Mouse (Mus musculus): ENCODE data around the gene Zp1. TPM values are rescaled to one million over a fixed set of nuclear protein-coding genes. Genes with fewer than 3 reads are reported as not detected.

The Zp1 gene
- polyA plus RNA-seq (2012; rRNA removed) = 0.06 TPM in 1 of 2 replicates, not detected in the other

- DNase-seq (ENCODE audit: extremely low spot score in 1 of 2, low spot score in 1 of 2) = no peak
Observed at GRCm38 (mm10) chr19:10920532-10920931, at the start of gene Zp1. Gene Zp1 (minus strand): TSS chr19:10920632.

DNA sequence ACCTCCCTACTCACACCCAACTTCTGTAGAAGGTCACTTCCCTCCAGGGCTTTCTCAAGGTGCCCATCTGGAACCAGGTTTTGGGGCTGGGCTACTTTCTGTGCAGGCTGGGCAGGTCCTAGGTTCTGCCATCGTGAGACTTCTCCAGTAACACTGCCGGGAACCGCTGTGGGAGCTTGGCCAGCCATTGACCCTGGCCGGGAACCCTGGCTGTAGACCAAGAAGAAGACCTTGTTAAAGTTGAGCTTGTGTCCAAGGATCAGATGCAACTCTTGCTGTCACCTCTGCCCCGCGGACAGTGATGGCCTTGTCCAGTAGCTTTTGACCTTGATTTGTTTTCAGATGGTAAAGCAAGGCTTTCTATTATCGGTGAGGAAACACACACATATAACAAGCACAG is 48.1 kb upstream of the Zp1 start:
- no peak for DNase-seq (ENCODE audit: extremely low spot score in 1 of 2, low spot score in 1 of 2)

- no peak for DNase-seq (ENCODE audit: extremely low spot score in 1 of 2, low spot score in 1 of 2)
Observed at GRCm38 (mm10) chr19:10965721-10966120, 45.3 kb upstream of the Zp1 start.

GRCm38 (mm10) chr19:10959978-10960346 is 39.5 kb upstream of the Zp1 start:
- DNase-seq (ENCODE audit: extremely low spot score in 1 of 2, low spot score in 1 of 2) = no peak

- peak in 1 of 2 experiments; percentile 88 for DNase-seq (ENCODE audit: extremely low spot score in 1 of 2, low spot score in 1 of 2)
Observed at GRCm38 (mm10) chr19:10959085-10959977, 38.9 kb upstream of the Zp1 start.

GRCm38 (mm10) chr19:10952021-10952939 is 31.8 kb upstream of the Zp1 start:
- DNase-seq (ENCODE audit: extremely low spot score in 1 of 2, low spot score in 1 of 2) = peak in 1 of 2 experiments; percentile 58

DNA sequence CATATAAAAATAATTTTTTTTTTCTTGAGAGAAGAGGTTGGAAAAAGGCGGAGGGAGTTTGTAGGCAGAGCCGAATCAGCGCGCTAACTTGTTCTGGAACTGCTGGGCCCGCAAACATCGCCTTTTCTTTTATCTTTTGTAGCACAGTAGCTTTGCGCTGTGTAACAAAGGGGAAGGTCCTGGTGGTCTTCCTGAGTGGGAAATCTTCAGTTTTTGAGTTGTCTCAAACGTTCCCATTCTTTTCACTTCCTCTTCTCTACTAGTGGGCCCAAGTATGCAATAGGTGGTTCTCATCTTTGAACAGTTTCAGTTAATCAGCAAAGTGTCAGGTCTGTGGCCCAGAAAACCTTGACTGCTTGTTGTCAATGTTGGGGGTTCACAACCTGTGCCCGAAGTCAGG is 29.1 kb upstream of the Zp1 start:
- no peak for DNase-seq (ENCODE audit: extremely low spot score in 1 of 2, low spot score in 1 of 2)

GRCm38 (mm10) chr19:10949112-10949511 is 28.7 kb upstream of the Zp1 start, which contains the start of gene Ccdc86:
Gene Ccdc86 (minus strand): TSS chr19:10949266.
- peak; percentile 96 to 98 for DNase-seq (ENCODE audit: extremely low spot score in 1 of 2, low spot score in 1 of 2)

DNA sequence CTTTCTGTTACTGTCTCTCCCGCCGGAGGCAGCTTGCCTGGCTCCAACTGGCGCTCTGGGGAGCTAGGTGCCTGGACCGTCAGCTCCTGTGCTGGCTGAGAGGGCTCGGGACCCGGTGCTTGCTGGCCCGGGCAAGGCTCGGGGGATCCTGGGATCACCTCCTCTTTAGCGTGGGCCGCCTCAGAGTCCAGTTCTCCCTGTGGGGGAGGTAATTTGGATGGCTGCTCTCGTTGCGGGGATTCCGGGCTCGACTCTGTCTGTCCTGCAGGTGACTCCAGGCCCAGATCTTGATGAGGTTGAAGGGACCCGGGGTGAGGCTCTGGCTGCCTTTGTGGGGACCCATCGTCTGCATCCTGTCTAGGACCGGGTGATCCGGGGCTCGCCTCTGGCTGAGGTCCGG is 28.0 kb upstream of the Zp1 start:
- DNase-seq (ENCODE audit: extremely low spot score in 1 of 2, low spot score in 1 of 2) = peak in 1 of 2 experiments; percentile 12

- no peak for DNase-seq (ENCODE audit: extremely low spot score in 1 of 2, low spot score in 1 of 2)
Observed at GRCm38 (mm10) chr19:10947219-10947618, 26.8 kb upstream of the Zp1 start.

DNA sequence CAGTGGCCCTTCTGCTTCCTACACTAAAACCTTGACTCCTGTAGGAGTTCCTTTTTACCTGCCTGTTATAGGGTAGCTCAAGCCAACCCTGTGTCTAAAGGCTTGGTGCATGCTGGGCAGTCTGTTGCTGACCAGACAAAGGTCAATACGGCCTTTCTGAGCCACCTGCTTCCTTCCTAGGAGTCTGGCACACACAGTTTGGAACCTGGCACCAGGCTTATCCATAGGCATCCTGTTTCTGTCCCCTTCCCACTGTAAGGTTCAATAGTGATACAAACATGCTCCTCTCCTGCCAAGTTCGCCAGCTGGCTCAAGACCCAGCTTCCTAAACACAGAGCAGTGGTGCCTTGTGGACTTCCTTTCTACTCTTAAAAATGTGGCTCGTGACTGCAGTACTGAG is 26.1 kb upstream of the Zp1 start:
- no peak for DNase-seq (ENCODE audit: extremely low spot score in 1 of 2, low spot score in 1 of 2)

DNA sequence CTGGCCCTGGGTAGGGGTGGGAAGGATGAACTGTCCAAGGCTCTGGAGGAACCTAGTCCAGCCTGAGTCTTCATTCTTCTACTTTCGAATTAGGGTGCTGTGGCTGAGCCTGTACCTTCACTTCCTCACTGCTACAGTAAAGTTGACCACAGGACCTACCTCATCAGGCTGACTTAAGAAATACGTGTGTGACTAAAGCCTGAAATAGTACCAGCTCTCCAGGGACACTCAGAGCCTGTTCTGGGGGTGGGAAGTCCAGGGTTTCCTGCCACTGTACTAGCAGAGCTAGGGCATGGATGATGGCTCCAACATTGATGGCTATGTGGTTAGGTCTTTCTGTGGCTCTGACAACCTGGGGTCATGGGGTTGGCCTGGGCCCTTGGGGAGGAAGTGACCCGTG is 23.5 kb upstream of the Zp1 start:
- no peak for DNase-seq (ENCODE audit: extremely low spot score in 1 of 2, low spot score in 1 of 2)

- DNase-seq (ENCODE audit: extremely low spot score in 1 of 2, low spot score in 1 of 2) = no peak
Observed at GRCm38 (mm10) chr19:10940801-10941457, 20.5 kb upstream of the Zp1 start.

DNA sequence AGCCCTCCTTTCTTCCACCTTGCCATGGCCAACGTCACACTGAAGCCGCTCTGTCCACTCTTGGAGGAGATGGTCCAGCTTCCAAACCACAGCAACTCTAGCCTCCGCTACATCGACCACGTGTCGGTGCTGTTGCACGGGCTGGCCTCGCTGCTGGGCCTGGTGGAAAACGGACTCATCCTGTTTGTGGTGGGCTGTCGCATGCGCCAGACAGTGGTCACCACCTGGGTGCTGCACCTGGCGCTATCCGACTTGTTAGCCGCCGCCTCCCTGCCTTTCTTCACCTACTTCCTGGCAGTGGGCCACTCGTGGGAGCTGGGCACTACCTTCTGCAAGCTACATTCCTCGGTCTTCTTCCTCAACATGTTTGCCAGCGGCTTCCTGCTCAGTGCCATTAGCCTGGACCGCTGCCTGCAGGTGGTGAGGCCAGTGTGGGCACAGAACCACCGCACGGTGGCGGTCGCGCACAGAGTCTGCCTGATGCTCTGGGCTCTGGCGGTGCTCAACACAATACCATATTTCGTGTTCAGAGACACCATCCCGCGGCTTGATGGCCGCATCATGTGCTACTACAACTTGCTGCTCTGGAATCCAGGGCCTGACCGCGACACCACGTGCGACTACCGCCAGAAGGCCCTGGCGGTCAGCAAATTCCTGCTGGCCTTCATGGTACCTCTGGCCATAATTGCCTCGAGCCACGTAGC is 19.8 kb upstream of the Zp1 start:
- DNase-seq (ENCODE audit: extremely low spot score in 1 of 2, low spot score in 1 of 2) = peak; percentile 43 to 72

DNA sequence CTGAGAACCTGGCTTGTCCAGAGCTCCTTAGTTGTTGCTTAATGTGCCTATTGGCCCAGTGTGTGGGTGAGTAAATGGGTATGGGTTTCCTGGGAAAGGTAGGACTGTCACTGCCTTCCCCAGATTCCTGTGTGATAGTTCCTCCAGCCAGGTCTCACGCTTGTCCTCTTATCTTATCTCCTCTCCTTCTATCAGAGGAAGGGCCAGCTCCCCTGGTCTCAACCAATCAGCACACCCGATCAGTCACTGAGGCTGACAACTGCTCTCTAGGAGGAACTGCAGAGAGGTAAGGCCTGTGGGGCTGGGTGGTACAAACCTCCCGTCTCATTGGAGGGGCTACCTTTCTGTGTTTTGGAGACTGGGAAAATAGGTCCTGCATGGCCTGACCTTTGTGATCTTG is 18.3 kb upstream of the Zp1 start:
- no peak for DNase-seq (ENCODE audit: extremely low spot score in 1 of 2, low spot score in 1 of 2)

GRCm38 (mm10) chr19:10937110-10937563 is 16.7 kb upstream of the Zp1 start, which contains the start of gene Ptgdr2:
Gene Ptgdr2 (plus strand): TSS chr19:10937160.
- no peak for DNase-seq (ENCODE audit: extremely low spot score in 1 of 2, low spot score in 1 of 2)

DNA sequence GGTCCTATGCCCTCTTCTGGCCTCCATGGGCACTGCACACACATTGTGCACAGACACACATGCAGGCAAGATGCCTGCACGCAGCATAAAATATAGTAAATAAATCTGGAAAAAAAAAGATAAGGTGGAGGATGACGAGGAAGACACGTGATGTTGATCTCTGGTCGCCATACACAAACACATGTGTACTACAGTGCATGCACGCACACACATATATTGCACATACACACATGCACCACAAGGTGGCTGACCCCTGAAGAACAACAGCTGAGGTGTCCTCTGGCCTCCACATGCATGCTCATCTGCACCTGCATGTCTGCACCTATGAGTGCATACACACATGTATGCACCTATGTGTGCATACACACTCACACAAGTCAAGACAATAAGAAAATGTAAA is 15.6 kb upstream of the Zp1 start:
- DNase-seq (ENCODE audit: extremely low spot score in 1 of 2, low spot score in 1 of 2) = no peak

- peak in 1 of 2 experiments; percentile 25 for DNase-seq (ENCODE audit: extremely low spot score in 1 of 2, low spot score in 1 of 2)
Observed at GRCm38 (mm10) chr19:10935029-10935428, 14.6 kb upstream of the Zp1 start.

GRCm38 (mm10) chr19:10930641-10931040 is 10.2 kb upstream of the Zp1 start:
- DNase-seq (ENCODE audit: extremely low spot score in 1 of 2, low spot score in 1 of 2) = no peak

GRCm38 (mm10) chr19:10926666-10927065 is 6.2 kb upstream of the Zp1 start:
- DNase-seq (ENCODE audit: extremely low spot score in 1 of 2, low spot score in 1 of 2) = no peak
